Mouse (Mus musculus) natural killer cell, adult 2 months (primary cell): Measurements from ENCODE around the gene Lhfp.
"Not testable (repeated sequence)": the region's sequence is repeated elsewhere in the genome, so short reads cannot be mapped to it uniquely, and the experiment has no call there.

Experiments
- DNase-seq, 2 experiments: peaks; one replicate each; pipeline ENCODE4 v3.0.0; 2022; ENCODE audit warnings: low spot score in 2 of 2

Lhfp gene

GRCm38 (mm10) chr3:53087156-53087805, 46.0 kb downstream of the Lhfp start:
- no peak for DNase-seq

GRCm38 (mm10) chr3:53089921-53090320, 48.6 kb downstream of the Lhfp start:
- DNase-seq = no peak

GRCm38 (mm10) chr3:53100210-53100609, 58.9 kb downstream of the Lhfp start:
- no peak for DNase-seq

GRCm38 (mm10) chr3:53100803-53101202, 59.5 kb downstream of the Lhfp start:
- DNase-seq = no peak

- DNase-seq = no peak
Measured at GRCm38 (mm10) chr3:53101711-53102110, 60.4 kb downstream of the Lhfp start.

- DNase-seq = no peak
Measured at GRCm38 (mm10) chr3:53102131-53102756, 60.9 kb downstream of the Lhfp start.

- DNase-seq = no peak
Measured at GRCm38 (mm10) chr3:53102757-53103153, 61.4 kb downstream of the Lhfp start.

GRCm38 (mm10) chr3:53108594-53109373, 67.5 kb downstream of the Lhfp start:
- no peak for DNase-seq

GRCm38 (mm10) chr3:53109879-53110278, 68.6 kb downstream of the Lhfp start:
- DNase-seq = no peak

GRCm38 (mm10) chr3:53112048-53112447, 70.7 kb downstream of the Lhfp start:
- DNase-seq = no peak

GRCm38 (mm10) chr3:53118755-53119154, 77.4 kb downstream of the Lhfp start:
- DNase-seq = not testable (repeated sequence)

- no peak for DNase-seq
Measured at GRCm38 (mm10) chr3:53119978-53120377, 78.7 kb downstream of the Lhfp start.

- DNase-seq = no peak
Measured at GRCm38 (mm10) chr3:53125495-53125894, 84.2 kb downstream of the Lhfp start.

GRCm38 (mm10) chr3:53138785-53139184, 97.5 kb downstream of the Lhfp start:
- no peak for DNase-seq

GRCm38 (mm10) chr3:53139205-53139604, 97.9 kb downstream of the Lhfp start:
- no peak for DNase-seq

GRCm38 (mm10) chr3:53139642-53140041, 98.3 kb downstream of the Lhfp start:
- no peak for DNase-seq

GRCm38 (mm10) chr3:53142528-53142927, 101.2 kb downstream of the Lhfp start:
- DNase-seq = no peak

- DNase-seq = no peak
Measured at GRCm38 (mm10) chr3:53145526-53145925, 104.2 kb downstream of the Lhfp start.

GRCm38 (mm10) chr3:53145946-53146345, 104.6 kb downstream of the Lhfp start:
- no peak for DNase-seq

- DNase-seq = no peak
Measured at GRCm38 (mm10) chr3:53147001-53147400, 105.7 kb downstream of the Lhfp start.

- no peak for DNase-seq
Measured at GRCm38 (mm10) chr3:53148751-53149150, 107.4 kb downstream of the Lhfp start.

- no peak for DNase-seq
Measured at GRCm38 (mm10) chr3:53149625-53150320, 108.4 kb downstream of the Lhfp start.
